Mouse (Mus musculus): ENCODE measurements around the gene Kdsr.

Gene Kdsr

DNA sequence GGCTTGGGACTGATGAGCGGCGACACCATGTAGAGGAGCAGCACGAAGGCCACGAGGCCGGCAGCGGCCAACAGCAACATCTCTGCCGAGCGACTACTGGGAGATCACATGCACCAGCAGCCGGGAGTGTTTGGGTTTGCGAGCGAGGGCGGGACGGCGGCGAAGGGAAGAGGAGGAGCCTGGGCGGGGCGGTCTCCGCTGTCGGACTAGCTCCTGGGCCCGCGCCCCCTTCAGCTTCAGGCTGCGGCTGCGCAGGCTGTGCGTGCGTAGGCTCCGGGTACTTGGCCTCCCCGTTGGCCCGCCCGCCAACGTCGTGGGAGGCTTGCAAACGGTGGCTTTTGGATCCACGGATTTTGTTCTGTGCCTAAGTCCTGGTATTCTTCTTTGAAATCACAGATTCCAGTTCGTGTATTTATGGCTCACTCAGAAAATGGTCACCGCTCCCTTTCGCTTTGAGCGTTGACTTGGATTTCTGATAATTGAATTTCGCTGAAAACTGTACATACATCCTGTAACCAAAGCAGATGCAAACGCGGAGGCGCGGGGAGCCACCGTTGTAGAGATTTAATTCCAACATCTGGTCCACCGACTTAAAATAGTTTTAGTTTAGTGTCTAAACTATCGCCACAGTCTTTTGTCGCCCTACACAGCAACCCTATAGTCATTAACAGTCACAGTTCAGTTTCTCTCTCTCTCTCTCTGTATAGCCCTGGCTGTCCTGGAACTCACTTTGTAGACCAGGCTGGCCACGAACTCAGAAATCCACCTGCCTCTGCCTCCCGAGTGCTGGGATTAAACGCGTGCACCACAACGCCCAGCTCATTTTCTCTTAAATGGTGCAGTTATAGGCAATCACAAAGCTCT lies at the start of gene Kdsr:
TSS of gene Kdsr (minus strand) at position 156 of the 864 bp plus-strand sequence.
- DNase-seq (ENCODE audit: low read depth, low spot score), result peak; percentile 95

DNA sequence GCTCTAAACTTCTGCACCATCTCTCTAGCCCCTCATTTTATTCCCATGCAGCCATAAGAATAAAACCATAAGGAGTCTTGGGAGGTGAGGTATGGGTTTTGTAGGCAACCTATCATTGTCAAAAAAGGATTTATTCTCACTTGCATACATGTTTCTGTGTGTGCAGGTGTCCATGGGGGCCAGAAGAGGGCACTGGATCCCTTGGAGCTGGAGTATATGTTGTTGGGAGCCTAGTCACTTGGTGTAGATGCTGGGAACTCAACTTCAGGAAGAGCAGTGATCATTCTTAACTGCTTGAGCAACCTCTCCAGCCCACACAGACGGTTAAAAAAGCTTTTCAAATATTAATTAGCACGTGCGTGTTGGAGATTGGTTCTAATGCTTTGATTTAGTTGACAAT lies 40.4 kb upstream of the Kdsr start:
- DNase-seq (ENCODE audit: low read depth, low spot score), result no peak

DNA sequence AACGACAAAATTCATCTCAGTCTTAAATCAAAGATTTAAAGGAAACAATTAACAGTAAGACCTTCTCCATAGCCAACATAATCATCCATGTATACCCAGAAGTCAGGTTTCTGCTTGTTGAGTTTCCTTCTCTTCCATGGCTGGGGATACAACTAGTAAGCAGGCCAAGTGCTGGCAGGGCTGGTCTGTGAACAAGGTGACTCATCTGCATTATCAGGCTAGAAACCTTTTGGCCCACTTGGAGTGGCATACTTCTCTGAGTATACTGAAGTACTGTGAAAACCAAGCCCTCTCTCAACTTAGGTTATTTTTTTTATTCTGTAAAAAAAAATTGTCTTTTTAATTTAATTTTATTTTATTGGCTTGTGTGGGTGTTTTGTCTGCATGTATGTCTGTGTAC lies 39.9 kb upstream of the Kdsr start:
- DNase-seq (ENCODE audit: low read depth, low spot score), result no peak

DNA sequence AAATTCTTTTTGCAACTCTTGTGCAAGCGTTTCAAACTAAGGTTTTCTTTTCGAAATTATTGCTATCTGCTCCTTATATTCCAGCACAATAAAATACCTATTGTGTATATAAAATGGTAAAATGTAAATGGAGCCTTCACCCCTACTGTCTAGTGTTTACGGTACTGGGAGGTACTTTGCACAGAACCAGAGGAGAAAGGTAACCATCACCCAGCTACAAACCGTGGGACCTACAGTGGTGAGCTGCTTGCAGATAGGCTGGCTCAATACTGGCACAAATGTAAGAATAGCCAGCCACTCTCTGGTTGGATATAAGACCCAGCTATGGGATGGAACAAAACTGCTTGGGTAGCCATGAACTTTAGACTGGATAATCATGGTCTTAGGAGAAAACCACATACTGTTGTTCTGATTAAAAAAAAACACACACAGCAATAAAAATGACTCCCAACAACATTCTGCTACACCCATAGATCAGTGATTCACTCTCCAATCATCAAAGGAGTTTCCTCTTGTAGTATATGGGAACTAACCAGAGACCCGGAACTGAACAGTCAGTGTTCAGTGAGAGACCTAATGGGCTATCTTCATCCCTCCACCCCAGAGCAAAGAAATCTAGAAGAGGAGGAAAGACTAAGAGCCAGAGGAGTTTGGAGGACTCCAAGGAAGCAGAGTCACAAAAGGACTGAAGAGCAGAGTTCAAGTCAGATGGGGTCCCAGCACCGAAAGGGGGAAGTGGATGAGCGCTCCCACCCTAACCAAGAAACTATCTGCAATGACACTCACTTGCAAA lies 37.7 kb upstream of the Kdsr start:
- no peak for DNase-seq (ENCODE audit: low read depth, low spot score)

DNA sequence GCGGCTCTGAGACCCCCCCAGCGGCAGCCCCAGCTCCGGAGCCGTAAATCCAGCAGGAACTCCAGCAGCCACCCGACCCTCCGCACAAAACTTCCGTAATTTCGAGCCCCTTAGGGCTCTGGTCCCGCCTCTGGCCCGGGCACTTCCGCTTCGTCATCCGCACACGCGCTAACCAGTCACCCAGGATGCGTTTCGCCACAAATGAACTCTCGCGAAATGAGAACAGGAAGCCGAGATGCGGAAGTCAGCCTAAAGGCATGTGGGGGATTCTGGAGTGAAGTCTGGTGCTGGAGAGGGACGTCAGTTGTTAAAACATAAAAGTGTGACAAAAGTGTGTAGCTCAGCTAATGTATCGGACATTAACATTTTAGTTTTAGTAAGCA lies 37.0 kb upstream of the Kdsr start, which contains the start of gene Vps4b:
TSS of gene Vps4b (minus strand) at position 187 of the 383 bp plus-strand sequence.
- peak; percentile 92 for DNase-seq (ENCODE audit: low read depth, low spot score)

DNA sequence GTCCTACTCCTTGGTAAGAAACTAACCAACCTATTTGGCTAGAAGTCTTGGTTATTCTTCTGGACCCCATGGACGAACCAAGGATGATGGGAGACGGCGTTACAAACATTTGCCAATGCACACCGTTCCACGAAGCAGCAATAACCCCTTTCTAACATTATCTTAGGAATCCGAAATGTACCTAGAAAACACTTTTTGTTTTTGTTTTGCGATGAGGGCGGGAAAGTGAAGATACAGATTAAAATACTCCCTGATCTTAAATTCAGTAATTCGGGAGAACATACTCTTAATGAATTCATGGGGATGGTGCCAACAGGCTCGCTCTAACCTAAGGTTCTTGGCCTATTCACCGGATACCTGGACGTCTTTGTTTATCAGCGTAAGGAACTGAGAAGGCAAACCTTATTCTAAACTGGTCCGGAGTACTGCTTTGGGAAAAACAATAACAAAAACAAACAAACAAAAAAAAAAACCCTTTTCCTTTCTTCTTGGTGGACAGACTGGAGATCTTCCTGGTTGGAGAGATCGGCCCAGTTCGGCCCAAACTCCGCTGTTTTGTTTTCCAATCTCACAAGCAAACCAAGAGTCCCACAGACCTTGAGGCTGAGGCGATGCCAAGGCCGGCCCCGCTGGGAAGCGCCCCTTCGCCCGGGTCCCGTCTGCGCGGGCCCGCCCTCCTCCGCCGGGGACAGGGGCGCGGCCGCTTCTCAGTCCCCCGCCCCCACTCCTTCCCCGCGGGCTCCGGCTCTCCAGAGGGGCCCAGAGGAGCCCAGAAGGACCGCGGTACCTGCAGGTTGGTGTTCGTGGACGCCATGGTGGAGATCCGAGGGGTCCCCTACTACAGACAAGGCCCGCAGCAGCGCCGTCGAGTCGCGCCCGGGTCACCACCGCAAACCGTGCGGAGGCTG lies 36.4 kb upstream of the Kdsr start:
- DNase-seq (ENCODE audit: low read depth, low spot score), result peak; percentile 10

DNA sequence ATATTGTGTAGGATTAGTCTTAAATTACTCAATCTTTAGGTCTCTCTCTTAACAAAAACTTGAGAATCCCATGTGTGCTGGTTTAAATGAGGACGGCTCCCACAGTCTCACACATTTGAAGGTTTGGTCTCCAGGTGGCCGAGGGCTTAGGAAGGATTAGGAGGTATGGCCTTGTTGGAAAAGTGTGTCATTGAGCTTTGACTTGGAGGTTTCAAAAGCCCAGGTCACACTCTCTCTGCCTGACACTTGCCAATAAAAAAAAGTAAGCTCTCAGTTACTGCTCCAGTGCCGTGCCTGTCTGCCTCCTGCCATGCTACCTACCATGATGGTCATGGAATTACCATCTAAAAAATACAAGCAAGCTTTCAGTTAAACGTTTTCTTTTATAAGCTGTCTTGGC lies 15.4 kb upstream of the Kdsr start:
- DNase-seq (ENCODE audit: low read depth, low spot score), result no peak

DNA sequence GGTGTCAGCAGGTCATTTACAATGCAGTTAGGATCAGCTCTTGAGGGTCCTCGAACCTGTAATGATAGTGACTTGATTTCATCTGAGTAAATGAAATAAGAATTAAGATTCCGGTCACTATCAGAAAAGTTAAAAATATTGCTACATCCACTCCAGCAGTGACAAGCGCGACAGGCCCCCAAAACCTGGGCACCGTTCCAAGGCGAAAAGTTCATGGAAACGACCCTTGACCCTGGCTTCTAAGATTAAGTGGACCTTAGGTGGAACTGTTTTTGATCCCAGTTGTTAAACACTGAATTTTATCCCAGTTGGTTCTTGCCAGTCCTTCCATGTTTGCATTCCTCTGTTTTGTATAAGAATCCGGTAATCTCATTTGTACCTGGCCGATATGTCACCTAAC lies 14.6 kb upstream of the Kdsr start:
- no peak for DNase-seq (ENCODE audit: low read depth, low spot score)

DNA sequence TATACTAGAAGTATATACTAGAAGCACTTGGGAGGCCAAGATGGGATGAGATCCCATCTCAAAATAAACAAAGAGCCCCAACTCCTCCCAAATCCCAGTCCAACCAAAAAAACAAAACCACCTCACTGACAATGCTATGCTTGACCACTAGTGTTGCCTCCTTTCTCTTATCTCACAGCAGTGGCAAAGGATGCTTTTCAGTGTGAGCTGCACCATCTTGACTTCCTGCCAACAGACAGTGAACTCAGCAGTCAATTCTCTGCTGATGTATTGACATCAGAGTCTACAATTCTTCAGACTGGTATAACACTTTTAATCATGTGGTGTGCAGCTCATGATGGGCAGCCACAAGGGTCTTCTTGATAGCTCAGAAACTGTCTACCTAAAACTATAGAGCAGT lies 9.2 kb upstream of the Kdsr start:
- DNase-seq (ENCODE audit: low read depth, low spot score), result no peak

DNA sequence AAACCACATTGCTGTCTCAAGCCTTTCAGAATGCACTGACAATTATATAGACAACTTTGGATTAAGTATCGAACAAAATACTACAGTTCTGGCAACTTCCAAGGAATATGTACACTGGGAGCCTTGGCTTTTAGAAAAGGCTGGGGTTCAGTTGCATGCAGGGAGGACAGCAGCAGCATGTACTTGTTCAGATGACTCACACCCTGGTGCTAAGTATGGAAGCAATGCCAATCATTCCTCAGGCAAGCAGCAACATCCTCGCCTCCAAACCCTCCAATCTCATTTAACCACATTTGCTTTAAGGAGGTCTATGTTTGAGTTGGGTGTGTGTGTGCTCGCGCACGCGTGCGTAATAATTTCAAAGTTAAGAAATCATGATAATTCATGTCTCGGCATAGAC lies 6.2 kb upstream of the Kdsr start:
- no peak for DNase-seq (ENCODE audit: low read depth, low spot score)

DNA sequence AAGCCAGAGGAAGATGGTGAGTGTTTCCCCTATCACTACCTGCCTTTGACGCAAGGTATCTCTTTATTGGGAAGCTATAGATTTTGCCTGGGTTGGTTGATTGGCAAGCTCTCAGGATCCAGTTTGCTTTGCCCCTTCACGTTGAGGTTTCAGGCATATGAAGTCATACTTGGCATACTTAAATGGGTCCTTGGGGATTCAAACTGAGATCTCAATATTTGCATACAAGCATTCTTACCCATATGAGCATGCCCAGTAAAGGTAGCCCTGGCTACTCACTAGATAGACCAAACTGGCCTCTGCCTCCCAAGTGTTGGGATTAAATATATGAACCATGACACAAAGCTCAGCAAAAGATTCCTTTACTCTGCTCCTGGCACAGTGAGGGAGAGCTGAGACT lies 5.3 kb upstream of the Kdsr start:
- DNase-seq (ENCODE audit: low read depth, low spot score), result no peak

DNA sequence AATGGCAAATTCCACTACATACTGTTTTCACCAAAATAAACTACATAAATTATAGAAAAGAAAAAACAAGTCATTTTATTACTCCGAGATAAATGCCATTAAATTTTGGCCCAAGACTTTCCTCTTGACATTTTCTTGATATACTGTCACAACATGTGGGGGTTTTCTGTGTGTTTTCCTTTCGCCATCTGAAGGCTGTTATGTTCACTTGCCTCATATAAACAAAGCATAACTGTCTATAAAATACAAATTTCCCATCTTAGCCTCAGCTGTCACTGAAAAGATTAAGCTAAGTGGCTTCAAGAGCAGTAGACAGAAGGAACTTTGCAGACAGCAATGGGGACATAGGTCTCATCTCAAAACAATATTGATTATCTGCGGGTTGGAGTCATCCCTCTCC lies 4.8 kb upstream of the Kdsr start:
- no peak for DNase-seq (ENCODE audit: low read depth, low spot score)

DNA sequence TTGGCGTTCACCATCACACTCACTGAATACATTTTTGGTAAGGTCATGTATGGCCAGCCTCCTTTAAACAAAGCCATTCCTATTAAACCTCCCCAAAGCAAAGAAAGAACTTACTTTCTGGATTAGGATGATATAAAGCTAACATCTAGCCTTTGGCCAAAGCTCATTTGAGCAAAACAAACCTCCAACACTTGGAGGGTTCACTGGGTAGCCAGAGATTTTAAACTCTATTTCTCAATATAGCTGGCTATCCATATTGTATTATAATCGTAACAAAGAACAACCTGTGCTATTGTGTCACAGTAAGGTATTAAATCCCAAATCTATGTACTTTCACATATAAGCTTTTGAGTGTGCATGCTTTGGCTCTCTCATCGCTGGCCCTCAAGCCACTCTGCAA lies 1.2 kb upstream of the Kdsr start:
- DNase-seq (ENCODE audit: low read depth, low spot score), result no peak

DNA sequence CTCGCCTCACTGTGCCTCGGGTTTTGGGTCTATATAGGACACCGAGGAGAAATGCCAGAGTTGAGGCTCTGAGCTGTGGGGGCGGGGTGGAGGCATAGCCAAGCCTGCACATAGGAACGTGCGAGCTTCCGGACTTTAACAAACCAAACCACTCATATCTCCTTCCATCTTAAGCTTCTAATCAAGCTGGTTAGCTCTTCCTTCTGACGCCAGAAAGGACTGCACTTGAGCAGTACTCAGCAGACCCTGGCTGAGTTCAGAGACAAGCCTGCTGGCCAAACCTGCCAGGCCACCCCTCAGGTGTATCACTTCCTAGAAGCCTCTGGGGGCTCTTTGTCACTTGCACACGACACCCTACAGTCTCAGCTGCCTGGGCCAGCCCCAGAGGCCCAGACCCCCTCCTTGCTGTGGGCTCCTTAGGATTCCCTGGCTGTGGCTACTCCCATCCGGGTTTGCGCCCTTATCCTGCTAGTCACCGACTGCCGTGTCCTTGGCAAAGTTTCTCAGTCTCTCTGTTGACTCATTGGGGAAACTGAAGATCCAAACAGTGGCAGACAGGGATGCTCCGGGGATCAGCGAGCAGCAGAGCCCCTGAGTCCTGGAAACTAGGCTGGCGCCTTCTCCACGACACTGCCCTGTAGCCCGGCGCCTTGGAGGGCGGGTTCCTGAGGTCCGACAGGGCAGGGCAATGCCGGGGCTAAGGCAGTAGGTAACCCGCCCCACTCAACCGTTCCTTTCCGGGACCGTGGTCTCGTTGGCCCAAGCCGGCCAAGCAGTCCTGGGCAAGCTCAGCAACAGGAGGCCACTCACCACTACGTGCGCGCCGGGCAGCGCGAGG lies 574 bp downstream of the Kdsr start:
- peak; percentile 21 for DNase-seq (ENCODE audit: low read depth, low spot score)

DNA sequence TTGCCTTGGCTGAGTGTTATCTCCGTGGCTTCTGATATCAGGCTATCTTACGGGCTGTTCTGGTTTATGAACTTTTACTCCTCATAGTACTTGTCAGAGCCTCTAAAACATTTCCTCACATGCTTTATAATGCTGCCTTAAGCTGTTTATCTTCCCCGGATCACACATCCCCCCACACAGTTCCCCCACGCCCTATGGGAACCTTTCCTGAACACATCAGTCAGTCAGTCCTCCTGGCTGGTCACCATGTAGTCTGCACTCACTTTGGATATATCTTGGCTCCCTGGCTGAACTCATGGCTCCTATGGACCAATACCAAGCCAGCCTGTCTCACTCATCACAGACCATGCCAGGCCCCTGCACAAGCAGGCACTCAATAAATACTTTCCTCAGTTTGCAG lies 2.9 kb downstream of the Kdsr start:
- no peak for DNase-seq (ENCODE audit: low read depth, low spot score)

DNA sequence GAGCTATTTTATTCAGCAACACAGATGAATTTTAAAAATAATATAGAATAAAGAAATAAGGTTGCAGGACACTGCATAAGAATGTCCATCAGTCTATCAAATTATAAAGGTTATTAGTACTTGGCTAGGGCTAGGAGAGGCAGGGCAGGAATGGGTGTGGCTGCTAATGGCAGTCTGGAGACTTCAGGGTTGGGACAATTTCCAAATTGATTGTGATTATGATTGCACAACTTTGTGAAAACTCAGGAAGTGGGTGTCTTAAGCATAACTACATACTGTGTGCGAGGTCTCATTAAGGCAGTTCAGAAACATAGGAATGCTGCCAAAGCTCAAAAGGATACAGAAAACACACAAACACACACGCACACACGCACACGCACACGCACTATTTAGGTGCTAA lies 7.5 kb downstream of the Kdsr start:
- peak; percentile 13 for DNase-seq (ENCODE audit: low read depth, low spot score)

DNA sequence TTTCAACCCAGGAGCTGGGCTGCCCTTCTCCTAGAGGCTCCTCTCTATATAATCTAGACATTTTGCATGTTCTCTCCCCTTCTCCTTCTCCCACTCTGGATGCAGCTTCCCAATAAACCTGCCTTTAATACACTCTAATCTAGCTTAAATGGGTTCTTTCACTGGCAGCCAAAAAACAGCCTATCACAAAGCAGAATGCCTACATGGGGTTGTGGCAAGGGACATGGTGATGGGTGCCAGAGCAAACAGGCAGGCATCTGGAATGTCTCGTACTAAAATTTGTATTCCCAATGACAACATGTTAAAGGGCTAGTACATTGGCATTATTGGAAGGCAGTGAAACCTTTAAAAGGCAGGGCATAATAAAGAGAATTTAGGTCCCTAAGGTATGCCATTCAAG lies 8.9 kb downstream of the Kdsr start:
- DNase-seq (ENCODE audit: low read depth, low spot score), result no peak

DNA sequence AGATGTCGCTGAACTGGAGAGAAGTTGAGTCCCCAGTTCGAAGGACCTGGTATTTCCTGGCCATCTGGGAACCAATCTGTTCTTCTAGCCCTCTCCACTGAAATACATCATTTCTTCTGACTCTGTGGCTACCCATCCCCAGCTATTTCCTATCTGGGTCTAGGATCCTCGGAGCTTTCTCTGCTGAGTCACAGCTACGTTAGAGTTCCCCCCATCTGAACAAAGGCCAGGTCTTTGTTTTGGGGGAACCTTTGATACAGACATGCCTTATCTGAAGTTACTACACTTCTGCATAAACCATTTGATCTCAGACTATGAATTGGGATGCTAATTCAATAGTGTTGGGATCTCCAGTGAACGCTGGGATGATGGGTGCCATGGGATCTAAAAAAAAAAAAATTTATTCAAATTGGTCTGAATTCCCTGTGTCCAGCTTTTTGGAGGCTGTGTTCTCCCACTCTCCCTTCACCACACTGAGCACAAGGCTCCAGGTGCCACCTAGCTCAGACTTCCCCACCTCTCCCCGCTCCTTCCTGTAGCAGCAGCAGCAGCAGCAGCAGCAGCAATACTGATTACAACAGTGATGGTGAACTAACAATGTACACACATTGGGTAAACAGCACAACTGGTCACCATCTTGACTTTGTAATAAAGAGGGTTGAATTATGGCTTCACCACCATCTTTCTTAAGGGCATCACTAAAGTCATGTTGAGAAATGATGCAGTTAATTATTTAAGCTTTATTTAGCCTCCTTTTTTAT lies 10.8 kb downstream of the Kdsr start:
- DNase-seq (ENCODE audit: low read depth, low spot score), result no peak

DNA sequence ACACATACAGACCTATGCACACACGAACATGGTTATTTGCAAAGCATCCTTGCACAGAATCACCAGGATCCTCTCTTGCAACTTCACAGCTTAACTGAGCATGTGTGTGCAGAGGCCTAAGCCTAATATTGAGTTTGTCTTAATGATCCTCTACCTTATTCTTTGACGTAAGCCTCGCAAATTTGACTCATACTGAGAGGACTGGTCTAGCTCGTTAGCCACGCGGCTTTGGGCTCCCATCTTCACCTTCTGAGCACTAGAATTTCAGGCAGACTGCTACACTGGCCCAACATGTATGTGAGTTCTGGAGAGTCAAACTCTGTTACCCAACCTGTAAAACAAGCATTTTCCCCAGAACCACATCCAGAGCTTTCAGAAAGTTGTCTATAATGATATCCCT lies 16.5 kb downstream of the Kdsr start:
- DNase-seq (ENCODE audit: low read depth, low spot score), result no peak

DNA sequence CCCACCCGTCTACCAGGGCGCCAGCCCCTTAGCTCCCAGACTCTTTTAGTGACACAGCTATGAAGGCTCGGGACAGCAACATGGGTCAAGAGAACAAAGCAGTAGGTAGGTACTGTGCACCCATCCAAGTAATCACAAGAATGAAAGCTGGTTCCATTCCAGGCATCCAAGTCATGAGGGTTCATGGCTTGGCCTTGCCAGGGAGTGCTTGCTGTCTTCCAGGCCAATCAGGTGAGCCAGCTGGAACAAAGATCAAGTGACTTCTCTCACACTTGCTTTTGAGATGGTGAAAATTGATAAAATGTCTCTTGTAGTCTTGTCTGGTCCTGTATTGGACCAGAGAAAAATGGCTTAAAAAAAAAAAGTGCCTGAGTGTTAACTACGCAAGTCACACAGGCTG lies 18.8 kb downstream of the Kdsr start:
- no peak for DNase-seq (ENCODE audit: low read depth, low spot score)

Data from skeletal muscle tissue, adult 2 months (tissue).